Mouse (Mus musculus) cortical plate, adult 2 months (tissue): ENCODE data around the gene Smarcd2. TPM values are rescaled to one million over a fixed set of nuclear protein-coding genes. Genes with fewer than 3 reads are reported as not detected.

Source experiments
- H3K27ac ChIP-seq: fragments of 200-500 bp; 2 replicates; pipeline ENCODE4 v1.5.1; 2012; ENCODE audit warnings: low read length, control low read depth, inconsistent platforms; ENCODE audit not compliant: insufficient read depth
- H3K4me1 ChIP-seq: fragments of 200-500 bp; 2 replicates; pipeline ENCODE4 v1.6.1; 2011; ENCODE audit warnings: low read length; ENCODE audit not compliant: control insufficient read depth, insufficient read depth
- H3K4me3 ChIP-seq: fragments of 200-500 bp; 2 replicates; pipeline ENCODE4 v1.5.1; 2011; ENCODE audit warnings: mild to moderate bottlenecking, low read length, control low read depth; ENCODE audit not compliant: insufficient read depth
- CTCF ChIP-seq: fragments of 200-500 bp; IDR thresholded peaks from 2 replicates; pipeline ENCODE4 v1.5.1; 2011; ENCODE audit warnings: mild to moderate bottlenecking, control low read depth, low read length; ENCODE audit not compliant: insufficient read depth; ENCODE audit errors: extremely low read depth
- POLR2A ChIP-seq: fragments of 200-500 bp; IDR thresholded peaks from 2 replicates; pipeline ENCODE4 v1.6.1; 2011; ENCODE audit warnings: mild to moderate bottlenecking, low read length, control low read depth; ENCODE audit not compliant: insufficient read depth; ENCODE audit errors: extremely low read depth
- polyA plus RNA-seq: library from polyadenylated mRNA; depleted of rRNA; stranded (reverse); fragments of >200 nt; gene quantifications from 2 replicates; pipeline ENCODE4 v1.2.3, GENCODE M21; 2012; rRNA removed

Smarcd2 gene
- polyA plus RNA-seq, 1 experiment, result 32.3 TPM

- H3K27ac ChIP-seq, result no peak overlapping the region
- H3K4me1 ChIP-seq, result peaks cover 1% of the 10 kb centered on the region; the same call in 1 of the 2 replicates
- TF ChIP-seq POLR2A (no peak), CTCF (no peak)
- peak overlapping the region; percentile 68 for H3K4me3 ChIP-seq
Observed at GRCm38 (mm10) chr11:106215450-106215859, 57.3 kb downstream of the Smarcd2 start.

- Histone ChIP-seq H3K4me3 (peak overlapping the region; percentile 68; the same call in 1 of the 2 replicates), H3K4me1 (peaks cover 1% of the 10 kb centered on the region; the same call in 1 of the 2 replicates), H3K27ac (no peak overlapping the region)
- TF ChIP-seq POLR2A, result no peak
- no peak for TF ChIP-seq CTCF
Observed at GRCm38 (mm10) chr11:106214856-106215255, 57.9 kb downstream of the Smarcd2 start.

Other genes with a start within 250 kb of the Smarcd2 start
- 111 and 115 TPM in 2 replicates for gene Dcaf7, start 236.1 kb downstream of the Smarcd2 start, polyA plus RNA-seq
- gene Taco1, start 206.9 kb downstream of the Smarcd2 start, polyA plus RNA-seq, result 11.9 and 12.4 TPM in 2 replicates
- 32.3 and 33.2 TPM in 2 replicates for gene Map3k3, start 188.4 kb downstream of the Smarcd2 start, polyA plus RNA-seq
- not detected in 2 replicates for gene Gm10840, start 112.1 kb downstream of the Smarcd2 start, polyA plus RNA-seq
- 86.0 and 102 TPM in 2 replicates for gene Limd2, start 112.1 kb downstream of the Smarcd2 start, polyA plus RNA-seq
- 51.9 and 55.2 TPM in 2 replicates for gene Strada, start 70.8 kb downstream of the Smarcd2 start, polyA plus RNA-seq
- gene Ccdc47, start 56.6 kb downstream of the Smarcd2 start, polyA plus RNA-seq, result 68.3 and 83.3 TPM in 2 replicates
- gene Ddx42, start 56.0 kb downstream of the Smarcd2 start, polyA plus RNA-seq, result 41.6 and 43.7 TPM in 2 replicates
- gene Ftsj3, start 16.9 kb downstream of the Smarcd2 start, polyA plus RNA-seq, result 23.8 and 24.6 TPM in 2 replicates
- 244 and 245 TPM in 2 replicates for gene Psmc5, start 16.8 kb downstream of the Smarcd2 start, polyA plus RNA-seq
- gene Tcam1, start 3.7 kb upstream of the Smarcd2 start, polyA plus RNA-seq, result 0.11 and 0.13 TPM in 2 replicates
- not detected in 2 replicates for gene Gh, start 28.9 kb upstream of the Smarcd2 start, polyA plus RNA-seq
- 0.44 and 0.87 TPM in 2 replicates for gene Cd79b, start 41.8 kb upstream of the Smarcd2 start, polyA plus RNA-seq
- 0.02 and 0.04 TPM in 2 replicates for gene Scn4a, start 80.3 kb upstream of the Smarcd2 start, polyA plus RNA-seq
- 0.28 and 0.88 TPM in 2 replicates for gene Prr29, start 92.5 kb upstream of the Smarcd2 start, polyA plus RNA-seq
- gene Icam2, start 115.1 kb upstream of the Smarcd2 start, polyA plus RNA-seq, result 6.8 and 9.5 TPM in 2 replicates
- 6.2 and 6.5 TPM in 2 replicates for gene Ern1, start 214.9 kb upstream of the Smarcd2 start, polyA plus RNA-seq